Mouse (Mus musculus): ENCODE measurements at regions not wholly inside any gene's neighbourhood (a gene's known extent, or its start where the extent isn't known, plus 50 kb on each side); places are given as distances from the start of the nearest gene placed in this dataset.
"Not testable (repeated sequence)": the region's sequence is repeated elsewhere in the genome, so short reads cannot be mapped to it uniquely, and the experiment has no call there.

GRCm38 (mm10) chr1:194482001-194482716 is 135.9 kb upstream of the Plxna2 start:
- WGBS = 46% methylated on average over 6 of the region's 6 CpGs
- Histone ChIP-seq H3K4me1 (replicated peaks; ENCODE audit: control insufficient read depth, insufficient read depth, low read length) (no peaks in the 10 kb centered on the region), H3K9ac (ENCODE audit: low read length) (no peak overlapping the region), H3K27me3 (ENCODE audit: control insufficient read depth, insufficient read depth, low read depth, low read length) (no peaks in the 10 kb centered on the region), H3K27ac (ENCODE audit: low read length) (no peak overlapping the region), H3K9me3 (ENCODE audit: control insufficient read depth, low read length) (no peaks in the 10 kb centered on the region), H3K4me2 (ENCODE audit: low read depth, low read length) (no peak overlapping the region), H3K4me3 (ENCODE audit: low read length) (no peak overlapping the region), H3K36me3 (ENCODE audit: control insufficient read depth, insufficient read depth, low read length) (no peaks in the 10 kb centered on the region)
- no peak for ATAC-seq (ENCODE audit: low read depth)

- H3K9ac ChIP-seq (ENCODE audit: low read length); H3K27ac ChIP-seq (ENCODE audit: low read length); H3K9me3 ChIP-seq (ENCODE audit: control insufficient read depth, low read length); H3K4me1 ChIP-seq (replicated peaks; ENCODE audit: control insufficient read depth, insufficient read depth, low read length); H3K4me3 ChIP-seq (ENCODE audit: low read length); H3K27me3 ChIP-seq (ENCODE audit: control insufficient read depth, insufficient read depth, low read depth, low read length); H3K4me2 ChIP-seq (ENCODE audit: low read depth, low read length); H3K36me3 ChIP-seq (ENCODE audit: control insufficient read depth, insufficient read depth, low read length); ATAC-seq (ENCODE audit: low read depth): not testable (repeated sequence)
- 89% methylated on average over 2 of the region's 2 CpGs for WGBS
Measured at GRCm38 (mm10) chr1:194471281-194471680, 146.7 kb upstream of the Plxna2 start.

- no peak overlapping the region for H3K27ac ChIP-seq (ENCODE audit: low read length)
- no peaks in the 10 kb centered on the region for H3K4me1 ChIP-seq (replicated peaks; ENCODE audit: control insufficient read depth, insufficient read depth, low read length)
- H3K27me3 ChIP-seq (ENCODE audit: control insufficient read depth, insufficient read depth, low read depth, low read length) = no peaks in the 10 kb centered on the region
- no peak overlapping the region for H3K4me3 ChIP-seq (ENCODE audit: low read length)
- no peak for ATAC-seq (ENCODE audit: low read depth)
- no peak overlapping the region for H3K9ac ChIP-seq (ENCODE audit: low read length)
- no peaks in the 10 kb centered on the region for H3K9me3 ChIP-seq (ENCODE audit: control insufficient read depth, low read length)
- 74% methylated on average over 1 of the region's 1 CpGs for whole genome bisulfite sequencing
- H3K4me2 ChIP-seq (ENCODE audit: low read depth, low read length) = no peak overlapping the region
- H3K36me3 ChIP-seq (ENCODE audit: control insufficient read depth, insufficient read depth, low read length) = no peaks in the 10 kb centered on the region
Measured at GRCm38 (mm10) chr1:194452480-194452879, 165.5 kb upstream of the Plxna2 start.

- no peaks in the 10 kb centered on the region for H3K36me3 ChIP-seq (ENCODE audit: control insufficient read depth, insufficient read depth, low read length)
- H3K27me3 ChIP-seq (ENCODE audit: control insufficient read depth, insufficient read depth, low read depth, low read length) = no peaks in the 10 kb centered on the region
- ATAC-seq (ENCODE audit: low read depth) = no peak
- H3K9me3 ChIP-seq (ENCODE audit: control insufficient read depth, low read length) = no peaks in the 10 kb centered on the region
- no peak overlapping the region for H3K4me3 ChIP-seq (ENCODE audit: low read length)
- no peak overlapping the region for H3K27ac ChIP-seq (ENCODE audit: low read length)
- H3K4me1 ChIP-seq (replicated peaks; ENCODE audit: control insufficient read depth, insufficient read depth, low read length) = no peaks in the 10 kb centered on the region
- H3K4me2 ChIP-seq (ENCODE audit: low read depth, low read length) = no peak overlapping the region
- 77% methylated on average over 1 of the region's 1 CpGs for WGBS
- no peak overlapping the region for H3K9ac ChIP-seq (ENCODE audit: low read length)
Measured at GRCm38 (mm10) chr1:194443681-194444080, 174.3 kb upstream of the Plxna2 start.

- Histone ChIP-seq H3K4me1 (replicated peaks; ENCODE audit: control insufficient read depth, insufficient read depth, low read length) (no peaks in the 10 kb centered on the region; the same call in 1 of the 2 replicates), H3K9ac (ENCODE audit: low read length) (no peak overlapping the region), H3K27ac (ENCODE audit: low read length) (no peak overlapping the region), H3K36me3 (ENCODE audit: control insufficient read depth, insufficient read depth, low read length) (no peaks in the 10 kb centered on the region), H3K4me2 (ENCODE audit: low read depth, low read length) (no peak overlapping the region), H3K27me3 (ENCODE audit: control insufficient read depth, insufficient read depth, low read depth, low read length) (no peaks in the 10 kb centered on the region), H3K9me3 (ENCODE audit: control insufficient read depth, low read length) (no peaks in the 10 kb centered on the region), H3K4me3 (ENCODE audit: low read length) (no peak overlapping the region)
- ATAC-seq (ENCODE audit: low read depth) = no peak
- WGBS = 69% methylated on average over 5 of the region's 5 CpGs
Measured at GRCm38 (mm10) chr1:194437301-194437700, 180.7 kb upstream of the Plxna2 start.

- no peak for ATAC-seq (ENCODE audit: low read depth)
- WGBS = 72% methylated on average over 3 of the region's 3 CpGs
- no peaks in the 10 kb centered on the region for H3K36me3 ChIP-seq (ENCODE audit: control insufficient read depth, insufficient read depth, low read length)
- no peak overlapping the region for H3K27ac ChIP-seq (ENCODE audit: low read length)
- no peak overlapping the region for H3K4me2 ChIP-seq (ENCODE audit: low read depth, low read length)
- H3K9ac ChIP-seq (ENCODE audit: low read length) = no peak overlapping the region
- H3K4me1 ChIP-seq (replicated peaks; ENCODE audit: control insufficient read depth, insufficient read depth, low read length) = no peaks in the 10 kb centered on the region; the same call in 1 of the 2 replicates
- H3K4me3 ChIP-seq (ENCODE audit: low read length) = no peak overlapping the region
- H3K9me3 ChIP-seq (ENCODE audit: control insufficient read depth, low read length) = no peaks in the 10 kb centered on the region
- no peaks in the 10 kb centered on the region for H3K27me3 ChIP-seq (ENCODE audit: control insufficient read depth, insufficient read depth, low read depth, low read length)
Measured at GRCm38 (mm10) chr1:194435060-194435459, 183.0 kb upstream of the Plxna2 start.

GRCm38 (mm10) chr1:194428586-194428985 is 189.4 kb upstream of the Plxna2 start:
- Histone ChIP-seq H3K27ac (ENCODE audit: low read length) (no peak overlapping the region), H3K9me3 (ENCODE audit: control insufficient read depth, low read length) (no peaks in the 10 kb centered on the region), H3K27me3 (ENCODE audit: control insufficient read depth, insufficient read depth, low read depth, low read length) (no peaks in the 10 kb centered on the region), H3K9ac (ENCODE audit: low read length) (no peak overlapping the region), H3K4me3 (ENCODE audit: low read length) (no peak overlapping the region), H3K4me1 (replicated peaks; ENCODE audit: control insufficient read depth, insufficient read depth, low read length) (0 out of 2 replicates have a peak, but pooled peaks cover 2% of the 10 kb centered on the region), H3K36me3 (ENCODE audit: control insufficient read depth, insufficient read depth, low read length) (no peaks in the 10 kb centered on the region), H3K4me2 (ENCODE audit: low read depth, low read length) (no peak overlapping the region)
- 74% methylated on average over 3 of the region's 3 CpGs for WGBS
- no peak for ATAC-seq (ENCODE audit: low read depth)

GRCm38 (mm10) chr1:194426293-194426692 is 191.7 kb upstream of the Plxna2 start:
- H3K9ac ChIP-seq (ENCODE audit: low read length) = no peak overlapping the region
- no peaks in the 10 kb centered on the region for H3K36me3 ChIP-seq (ENCODE audit: control insufficient read depth, insufficient read depth, low read length)
- no peak for ATAC-seq (ENCODE audit: low read depth)
- H3K4me3 ChIP-seq (ENCODE audit: low read length) = no peak overlapping the region
- H3K27me3 ChIP-seq (ENCODE audit: control insufficient read depth, insufficient read depth, low read depth, low read length) = no peaks in the 10 kb centered on the region
- H3K4me1 ChIP-seq (replicated peaks; ENCODE audit: control insufficient read depth, insufficient read depth, low read length) = 0 out of 2 replicates have a peak, but pooled peaks cover 2% of the 10 kb centered on the region
- H3K27ac ChIP-seq (ENCODE audit: low read length) = no peak overlapping the region
- no peaks in the 10 kb centered on the region for H3K9me3 ChIP-seq (ENCODE audit: control insufficient read depth, low read length)
- H3K4me2 ChIP-seq (ENCODE audit: low read depth, low read length) = no peak overlapping the region
- WGBS = 39% methylated on average over 6 of the region's 6 CpGs

GRCm38 (mm10) chr1:194424201-194424600 is 193.8 kb upstream of the Plxna2 start:
- 0 out of 2 replicates have a peak, but pooled peaks cover 2% of the 10 kb centered on the region for H3K4me1 ChIP-seq (replicated peaks; ENCODE audit: control insufficient read depth, insufficient read depth, low read length)
- 70% methylated on average over 2 of the region's 2 CpGs for WGBS
- ATAC-seq (ENCODE audit: low read depth) = no peak
- H3K9ac ChIP-seq (ENCODE audit: low read length) = no peak overlapping the region
- H3K27ac ChIP-seq (ENCODE audit: low read length) = no peak overlapping the region
- H3K4me2 ChIP-seq (ENCODE audit: low read depth, low read length) = no peak overlapping the region
- H3K27me3 ChIP-seq (ENCODE audit: control insufficient read depth, insufficient read depth, low read depth, low read length) = no peaks in the 10 kb centered on the region
- H3K36me3 ChIP-seq (ENCODE audit: control insufficient read depth, insufficient read depth, low read length) = no peaks in the 10 kb centered on the region
- no peak overlapping the region for H3K4me3 ChIP-seq (ENCODE audit: low read length)
- H3K9me3 ChIP-seq (ENCODE audit: control insufficient read depth, low read length) = no peaks in the 10 kb centered on the region
